Mouse (Mus musculus) neural tube, embryonic 12.5 days (tissue): Measurements from ENCODE around the gene Foxp4. TPM values are rescaled to one million over a fixed set of nuclear protein-coding genes. Genes with fewer than 3 reads are reported as not detected.

Source experiments
- ATAC-seq: fragments of 200-750 bp; cut with Nextera tagmentation; 2 replicates; pipeline ENCODE4 v1.8.0; 2017; ENCODE audit warnings: low read depth, mild to moderate bottlenecking, moderate TSS enrichment, moderate library complexity; ENCODE audit not compliant: low FRiP score
- H3K27ac ChIP-seq: fragments of 300-500 bp; sonication (generic); 2 replicates; pipeline ENCODE4 v1.5.1; 2016
- H3K27me3 ChIP-seq: fragments of 300-500 bp; sonication (generic); replicated peaks from 2 replicates; pipeline ENCODE4 v1.6.1; 2016; ENCODE audit warnings: mild to moderate bottlenecking
- H3K36me3 ChIP-seq: fragments of 300-500 bp; sonication (generic); 2 replicates; pipeline ENCODE4 v1.6.1; 2016; ENCODE audit warnings: mild to moderate bottlenecking
- H3K4me1 ChIP-seq: fragments of 300-500 bp; sonication (generic); 2 replicates; pipeline ENCODE4 v1.6.1; 2016
- H3K4me2 ChIP-seq: fragments of 300-500 bp; sonication (generic); replicated peaks from 2 replicates; pipeline ENCODE4 v1.6.1; 2016; ENCODE audit warnings: mild to moderate bottlenecking
- H3K4me3 ChIP-seq: fragments of 300-500 bp; sonication (generic); 2 replicates; pipeline ENCODE4 v1.5.1; 2016
- H3K9ac ChIP-seq: fragments of 300-500 bp; sonication (generic); 2 replicates; pipeline ENCODE4 v1.6.1; 2016; ENCODE audit warnings: mild to moderate bottlenecking
- H3K9me3 ChIP-seq: fragments of 300-500 bp; sonication (generic); 2 replicates; pipeline ENCODE4 v1.6.1; 2016; ENCODE audit warnings: mild to moderate bottlenecking
- WGBS: fragments of 180-500 bp; shearing (Covaris S2); methylation state at CpG from one replicate; pipeline ENCODE4 v1.1.7; 2016; 5-methylcytosine and 5-hydroxymethylcytosine counted together
- polyA plus RNA-seq: library from polyadenylated mRNA; unstranded; fragments of >200 nt; fragmentation: Nextera tagmentation; extraction: Ambion mirVana; gene quantifications from 2 replicates; pipeline ENCODE4 v1.2.1, GENCODE M21; 2016

Gene Foxp4
- polyA plus RNA-seq, 1 experiment from 2014 or later = 31.8 TPM

DNA sequence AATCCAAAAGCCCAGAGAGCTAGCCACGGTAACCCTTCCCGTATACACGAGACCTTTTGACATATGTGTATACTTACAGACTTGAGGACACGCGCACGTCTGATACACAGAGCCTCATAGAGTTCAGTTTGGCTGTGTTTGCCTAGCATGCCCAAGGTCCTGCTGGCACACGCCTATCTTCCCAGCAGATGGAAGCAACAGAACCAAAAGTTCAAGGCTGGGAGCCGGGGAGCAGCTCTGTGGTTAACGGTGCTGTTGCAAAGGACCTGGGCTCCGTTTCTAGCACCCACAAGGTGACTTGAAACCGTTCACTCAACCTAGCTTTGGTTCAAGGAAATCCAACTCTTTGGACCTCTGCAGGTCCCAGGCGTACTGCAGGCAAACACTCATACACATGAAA lies 25.0 kb upstream of the Foxp4 start:
- WGBS = 92% methylated on average over 12 of the region's 12 CpGs
- no peaks in the 10 kb centered on the region for H3K9me3 ChIP-seq
- no peak overlapping the region for H3K4me2 ChIP-seq
- no peak for ATAC-seq
- 0 out of 2 replicates have a peak, but pooled peaks cover 2% of the 10 kb centered on the region for H3K27me3 ChIP-seq
- H3K4me1 ChIP-seq = peaks cover 34% of the 10 kb centered on the region
- no peaks in the 10 kb centered on the region for H3K36me3 ChIP-seq
- H3K27ac ChIP-seq = no peak overlapping the region
- H3K9ac ChIP-seq = no peak overlapping the region
- H3K4me3 ChIP-seq = no peak overlapping the region

DNA sequence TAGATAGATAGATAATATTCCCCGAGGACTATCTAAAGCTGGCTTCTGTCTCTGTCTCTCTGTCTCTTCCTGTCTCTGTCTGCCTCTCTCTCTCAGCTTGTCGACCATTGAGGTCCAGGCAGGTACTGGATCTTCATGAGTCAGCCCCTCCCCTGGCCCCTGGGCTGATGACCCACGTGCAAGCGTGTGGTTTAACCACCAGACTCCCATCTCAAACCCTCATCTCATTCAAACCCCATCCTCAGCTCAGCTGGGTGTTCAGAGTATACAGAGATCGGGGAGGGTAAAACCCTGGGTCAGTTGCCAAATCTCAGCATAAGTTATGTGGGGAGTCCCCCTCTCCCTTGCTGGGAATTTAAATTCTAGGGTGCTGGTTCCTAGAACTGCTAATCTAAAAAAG lies 24.3 kb upstream of the Foxp4 start:
- Histone ChIP-seq H3K9ac (no peak overlapping the region), H3K9me3 (no peaks in the 10 kb centered on the region), H3K27ac (no peak overlapping the region), H3K27me3 (peaks cover 2% of the 10 kb centered on the region; the same call in 1 of the 2 replicates), H3K4me3 (no peak overlapping the region), H3K4me1 (peaks cover 35% of the 10 kb centered on the region), H3K36me3 (no peaks in the 10 kb centered on the region), H3K4me2 (no peak overlapping the region)
- 85% methylated on average over 5 of the region's 5 CpGs for WGBS
- no peak for ATAC-seq

DNA sequence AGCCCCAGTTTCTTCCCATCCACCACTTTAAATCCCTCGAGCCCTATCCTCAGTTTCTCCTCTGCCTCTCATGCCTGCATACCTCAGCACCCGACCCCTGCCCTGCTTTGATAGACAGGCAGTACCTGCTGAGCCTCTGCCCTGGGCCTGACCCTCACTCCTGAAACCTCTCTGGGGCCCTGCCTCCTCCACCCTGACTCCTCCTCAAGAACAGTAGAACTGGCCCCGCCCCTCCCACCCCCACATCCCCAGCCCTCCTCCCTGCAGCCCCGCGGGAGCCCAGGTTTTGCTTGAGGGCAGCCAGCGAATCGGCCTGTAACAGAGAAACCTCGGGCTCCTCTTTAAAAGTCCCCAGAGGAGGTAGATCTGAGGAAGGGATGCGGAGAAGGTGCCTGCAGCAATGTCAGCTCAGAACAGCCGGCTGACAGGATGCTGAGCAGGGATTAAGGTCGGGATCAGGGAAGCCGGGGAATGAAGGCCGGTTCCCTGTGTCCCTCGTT lies 22.5 kb upstream of the Foxp4 start:
- Histone ChIP-seq H3K4me3 (0 out of 2 replicates have a peak overlapping the region, but pooled peaks have one; percentile 7), H3K27ac (no peak overlapping the region), H3K4me2 (peak overlapping the region; percentile 43), H3K36me3 (no peaks in the 10 kb centered on the region), H3K27me3 (peaks cover 2% of the 10 kb centered on the region; the same call in 1 of the 2 replicates), H3K4me1 (peaks cover 26% of the 10 kb centered on the region), H3K9me3 (no peaks in the 10 kb centered on the region), H3K9ac (peak overlapping the region; percentile 40; the same call in 1 of the 2 replicates)
- ATAC-seq = 0 out of 2 replicates have a peak, but pooled peaks have one; percentile 30
- 3% methylated on average over 14 of the region's 14 CpGs for WGBS

DNA sequence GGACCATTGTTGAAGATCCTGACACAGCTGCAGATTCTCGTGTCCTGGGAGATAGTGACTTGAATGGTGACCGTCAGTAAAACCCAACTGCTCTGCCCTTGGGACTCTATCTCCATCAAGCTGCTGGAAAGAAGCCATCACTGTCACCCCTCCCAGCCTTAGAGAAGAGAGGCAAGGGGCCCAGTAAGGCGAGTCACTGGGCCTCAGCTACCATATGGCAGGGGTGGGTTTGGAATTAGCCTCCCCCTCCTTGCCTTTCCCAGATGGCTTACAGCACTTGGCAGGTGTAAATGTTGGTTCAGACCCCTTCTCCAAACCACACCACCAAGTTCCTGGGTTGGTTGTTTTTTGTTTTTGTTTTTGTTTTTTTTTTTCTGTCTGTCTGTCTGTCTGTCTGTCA lies 21.7 kb upstream of the Foxp4 start:
- H3K4me2 ChIP-seq = no peak overlapping the region
- WGBS = 62% methylated on average over 3 of the region's 3 CpGs
- H3K27me3 ChIP-seq = peaks cover 2% of the 10 kb centered on the region; the same call in 1 of the 2 replicates
- no peak for ATAC-seq
- no peaks in the 10 kb centered on the region for H3K36me3 ChIP-seq
- H3K4me3 ChIP-seq = no peak overlapping the region
- H3K4me1 ChIP-seq = peaks cover 19% of the 10 kb centered on the region
- no peak overlapping the region for H3K9ac ChIP-seq
- no peaks in the 10 kb centered on the region for H3K9me3 ChIP-seq
- H3K27ac ChIP-seq = no peak overlapping the region

DNA sequence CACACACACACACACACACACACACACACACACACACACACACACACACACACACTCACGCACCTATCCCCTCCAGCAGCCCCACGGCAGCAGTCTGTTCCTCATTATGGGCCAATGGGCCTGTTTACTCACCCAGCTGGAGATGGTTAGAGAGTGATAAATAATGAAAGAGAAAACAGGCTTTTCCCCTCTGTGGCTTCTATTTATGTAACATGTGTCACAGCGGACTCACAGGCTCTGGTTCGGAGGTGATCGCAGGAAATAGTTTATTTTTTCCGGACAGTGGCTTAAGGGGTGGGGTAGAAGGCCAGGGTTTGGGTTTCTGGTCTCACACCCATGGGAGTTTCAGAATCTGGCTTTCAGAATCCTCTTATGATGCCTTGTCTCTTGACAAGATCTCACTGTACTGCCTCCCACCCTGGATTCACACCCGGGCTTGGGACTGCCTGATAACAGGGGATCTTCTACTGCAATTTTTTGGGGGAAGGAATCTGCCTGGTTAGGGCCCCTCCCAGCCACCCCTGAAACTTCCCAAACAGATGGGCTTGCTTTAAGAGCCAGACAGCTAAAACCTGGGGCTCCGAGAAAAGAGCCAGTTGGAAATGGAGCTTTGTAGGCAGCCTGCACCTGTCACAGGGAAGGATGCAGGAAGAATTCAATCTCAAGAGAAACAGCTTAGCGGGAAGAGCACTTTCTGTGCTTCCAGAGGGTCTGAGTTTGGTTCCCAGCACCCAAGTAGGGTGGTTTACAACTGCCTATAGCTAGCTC lies 18.8 kb upstream of the Foxp4 start:
- Histone ChIP-seq H3K4me2 (no peak overlapping the region), H3K36me3 (no peaks in the 10 kb centered on the region), H3K27me3 (no peaks in the 10 kb centered on the region; the same call in 1 of the 2 replicates), H3K9ac (no peak overlapping the region), H3K27ac (no peak overlapping the region), H3K4me3 (no peak overlapping the region), H3K9me3 (no peaks in the 10 kb centered on the region), H3K4me1 (peaks cover 15% of the 10 kb centered on the region)
- 57% methylated on average over 9 of the region's 9 CpGs for WGBS
- ATAC-seq = no peak; the same call in 1 of the 2 replicates

DNA sequence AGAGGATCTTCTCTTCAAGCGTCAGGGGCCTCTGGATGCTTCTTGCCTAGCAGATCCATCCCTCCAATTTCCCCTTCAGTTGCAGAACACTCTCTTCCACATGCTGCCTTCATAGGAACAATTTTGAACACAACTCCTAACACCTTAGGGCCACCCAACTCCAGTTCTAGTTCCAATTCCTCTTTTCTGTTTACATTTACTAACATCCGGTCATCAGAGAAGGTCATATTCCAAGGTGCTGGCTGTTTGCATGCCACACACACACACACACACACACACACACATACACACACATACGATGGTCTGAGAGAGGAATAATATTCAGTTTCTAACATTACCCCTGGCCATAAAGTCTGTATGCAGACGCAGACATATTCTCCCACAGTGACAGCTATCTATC lies 17.6 kb upstream of the Foxp4 start:
- H3K27ac ChIP-seq = no peak overlapping the region
- H3K36me3 ChIP-seq = no peaks in the 10 kb centered on the region
- no peak overlapping the region for H3K4me3 ChIP-seq
- no peak overlapping the region for H3K4me2 ChIP-seq
- H3K9me3 ChIP-seq = no peaks in the 10 kb centered on the region
- ATAC-seq = no peak
- 85% methylated on average over 4 of the region's 4 CpGs for WGBS
- no peak overlapping the region for H3K9ac ChIP-seq
- no peaks in the 10 kb centered on the region; the same call in 1 of the 2 replicates for H3K27me3 ChIP-seq
- H3K4me1 ChIP-seq = peaks cover 14% of the 10 kb centered on the region

DNA sequence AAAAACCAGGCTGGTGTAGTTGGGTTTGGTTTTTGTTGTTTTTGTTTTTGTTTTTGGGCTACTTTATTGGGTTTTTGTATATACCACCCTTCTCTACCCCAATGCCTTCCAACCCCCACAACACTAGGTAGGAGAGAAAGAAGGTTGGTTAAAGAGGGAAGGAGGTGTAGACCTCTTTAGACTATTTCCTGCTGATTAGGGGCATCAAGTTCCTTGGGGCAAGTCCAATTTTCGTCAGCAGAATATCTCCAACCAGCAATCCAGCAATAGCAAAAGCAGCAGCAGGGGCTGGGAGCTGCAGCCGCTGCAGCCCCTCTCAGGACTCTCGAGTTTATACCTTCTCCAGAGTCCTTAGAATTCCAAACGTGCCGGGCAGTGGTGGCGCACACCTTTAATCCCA lies 14.4 kb upstream of the Foxp4 start:
- WGBS = 79% methylated on average over 6 of the region's 6 CpGs

DNA sequence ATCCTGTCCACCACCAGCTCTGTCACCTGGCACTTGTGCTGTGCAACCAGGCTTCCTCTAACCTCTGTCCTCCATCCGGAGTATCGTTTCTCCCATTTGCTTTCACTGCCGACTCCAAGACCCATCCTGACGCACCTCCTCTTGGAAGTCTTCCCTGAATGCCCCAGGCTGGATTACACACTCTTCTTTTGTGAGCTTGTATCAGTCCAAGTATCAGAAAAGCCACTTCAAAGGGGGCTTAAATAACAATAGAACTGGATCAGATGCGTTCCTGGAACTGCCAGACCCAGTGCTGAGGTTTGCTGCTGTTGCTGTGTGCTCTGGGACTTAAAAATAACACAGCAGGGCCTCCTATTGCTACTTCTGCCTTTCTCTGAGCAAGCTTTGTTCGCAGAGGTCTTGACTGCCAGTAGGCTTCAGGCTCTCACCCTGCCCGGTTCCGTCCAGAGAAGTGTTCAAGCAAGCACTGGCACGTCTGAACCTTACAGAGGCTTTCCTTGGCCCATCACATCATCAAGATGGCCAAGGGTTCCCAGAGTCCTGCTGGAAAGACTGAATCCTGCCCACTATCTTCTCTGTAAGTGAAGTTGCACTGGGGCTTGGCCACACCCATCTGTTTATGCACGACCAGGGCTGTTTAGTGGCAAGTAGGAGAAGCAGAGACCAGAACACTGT lies 13.6 kb upstream of the Foxp4 start:
- H3K27ac ChIP-seq = no peak overlapping the region
- ATAC-seq = no peak
- no peak overlapping the region for H3K9ac ChIP-seq
- H3K9me3 ChIP-seq = no peaks in the 10 kb centered on the region
- no peak overlapping the region for H3K4me2 ChIP-seq
- H3K4me3 ChIP-seq = no peak overlapping the region
- no peaks in the 10 kb centered on the region for H3K36me3 ChIP-seq
- peaks cover 5% of the 10 kb centered on the region; the same call in 1 of the 2 replicates for H3K4me1 ChIP-seq
- no peaks in the 10 kb centered on the region for H3K27me3 ChIP-seq
- WGBS = 38% methylated on average over 10 of the region's 10 CpGs

More for the DNA sequence above, 14.4 kb upstream of the Foxp4 start:
- no peak overlapping the region for H3K4me3 ChIP-seq
- H3K9ac ChIP-seq = no peak overlapping the region
- H3K27ac ChIP-seq = no peak overlapping the region
- H3K27me3 ChIP-seq = no peaks in the 10 kb centered on the region; the same call in 1 of the 2 replicates
- peaks cover 8% of the 10 kb centered on the region for H3K4me1 ChIP-seq
- no peak for ATAC-seq
- no peaks in the 10 kb centered on the region for H3K9me3 ChIP-seq
- H3K36me3 ChIP-seq = no peaks in the 10 kb centered on the region
- no peak overlapping the region for H3K4me2 ChIP-seq

DNA sequence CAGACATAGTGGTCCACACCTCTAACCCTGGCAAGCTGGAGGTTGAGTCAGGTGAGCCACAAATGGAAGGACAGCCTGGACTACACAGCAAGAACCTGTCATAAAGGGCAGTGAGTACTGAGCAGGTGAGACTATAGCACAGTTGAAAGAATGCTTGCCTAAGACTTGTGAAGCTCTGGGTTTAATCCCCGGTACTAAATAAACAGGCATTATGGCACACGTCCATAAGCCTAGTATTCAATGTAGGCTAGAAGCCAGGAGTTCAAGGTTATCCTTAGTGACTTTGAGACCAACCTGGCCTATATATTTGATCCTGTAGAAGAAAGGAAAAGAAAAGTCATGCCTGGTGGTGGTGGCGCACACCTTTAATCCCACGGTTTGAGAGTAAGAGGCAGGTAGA lies 12.1 kb upstream of the Foxp4 start:
- 93% methylated on average over 4 of the region's 4 CpGs for WGBS
- Histone ChIP-seq H3K9ac (no peak overlapping the region), H3K27ac (no peak overlapping the region), H3K36me3 (no peaks in the 10 kb centered on the region), H3K27me3 (no peaks in the 10 kb centered on the region), H3K9me3 (no peaks in the 10 kb centered on the region), H3K4me2 (no peak overlapping the region), H3K4me3 (no peak overlapping the region), H3K4me1 (peaks cover 5% of the 10 kb centered on the region; the same call in 1 of the 2 replicates)
- no peak for ATAC-seq

DNA sequence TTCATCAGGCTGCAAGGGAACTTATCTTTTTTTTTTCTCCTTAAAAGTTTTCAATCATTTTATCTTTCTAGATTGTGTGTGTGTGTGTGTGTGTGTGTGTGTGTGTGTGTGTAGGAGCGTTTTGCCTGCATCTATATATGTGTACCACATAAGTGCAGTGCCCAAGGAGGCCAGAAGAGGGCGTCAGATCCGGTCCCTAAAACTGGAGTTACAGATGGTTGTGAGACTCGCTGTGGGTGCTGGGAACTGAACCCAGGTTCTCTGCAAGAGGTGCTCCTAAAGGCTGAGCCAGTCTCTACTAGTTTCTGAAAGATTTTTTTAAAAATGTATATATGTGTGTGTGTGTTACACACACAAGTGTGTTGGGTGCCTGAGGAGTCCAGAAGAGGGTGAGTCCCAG lies 5.0 kb upstream of the Foxp4 start:
- Histone ChIP-seq H3K27me3 (no peaks in the 10 kb centered on the region), H3K27ac (no peak overlapping the region), H3K9me3 (no peaks in the 10 kb centered on the region), H3K9ac (no peak overlapping the region), H3K4me3 (no peak overlapping the region), H3K4me2 (no peak overlapping the region), H3K4me1 (peaks cover 8% of the 10 kb centered on the region), H3K36me3 (no peaks in the 10 kb centered on the region)
- ATAC-seq = no peak
- 89% methylated on average over 4 of the region's 4 CpGs for WGBS

DNA sequence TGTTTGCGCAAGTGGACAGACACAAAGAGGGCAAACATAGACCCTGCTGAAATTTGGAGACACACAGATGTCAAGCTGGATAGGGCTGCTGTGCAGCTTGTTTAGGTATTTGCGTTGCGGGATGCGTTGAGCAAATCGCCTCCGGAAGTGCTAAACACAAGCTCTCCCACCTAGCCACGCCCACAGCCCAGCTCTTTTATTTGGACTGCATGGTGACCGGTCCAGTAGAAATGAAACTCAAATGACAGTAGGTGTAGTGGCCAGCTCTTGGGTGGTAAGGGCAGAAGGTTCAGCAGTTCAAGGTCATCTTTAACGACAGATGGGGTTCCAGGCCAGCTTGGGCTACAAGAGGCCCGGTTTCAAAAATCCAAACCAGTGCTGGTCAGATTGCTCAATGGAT lies 1.5 kb upstream of the Foxp4 start:
- H3K27me3 ChIP-seq = no peaks in the 10 kb centered on the region
- no peak overlapping the region for H3K9ac ChIP-seq
- ATAC-seq = no peak
- H3K9me3 ChIP-seq = no peaks in the 10 kb centered on the region
- H3K36me3 ChIP-seq = no peaks in the 10 kb centered on the region
- H3K4me2 ChIP-seq = peak overlapping the region; percentile 98
- 22% methylated on average over 10 of the region's 10 CpGs for WGBS
- H3K4me1 ChIP-seq = peaks cover 37% of the 10 kb centered on the region
- no peak overlapping the region for H3K27ac ChIP-seq
- H3K4me3 ChIP-seq = no peak overlapping the region

DNA sequence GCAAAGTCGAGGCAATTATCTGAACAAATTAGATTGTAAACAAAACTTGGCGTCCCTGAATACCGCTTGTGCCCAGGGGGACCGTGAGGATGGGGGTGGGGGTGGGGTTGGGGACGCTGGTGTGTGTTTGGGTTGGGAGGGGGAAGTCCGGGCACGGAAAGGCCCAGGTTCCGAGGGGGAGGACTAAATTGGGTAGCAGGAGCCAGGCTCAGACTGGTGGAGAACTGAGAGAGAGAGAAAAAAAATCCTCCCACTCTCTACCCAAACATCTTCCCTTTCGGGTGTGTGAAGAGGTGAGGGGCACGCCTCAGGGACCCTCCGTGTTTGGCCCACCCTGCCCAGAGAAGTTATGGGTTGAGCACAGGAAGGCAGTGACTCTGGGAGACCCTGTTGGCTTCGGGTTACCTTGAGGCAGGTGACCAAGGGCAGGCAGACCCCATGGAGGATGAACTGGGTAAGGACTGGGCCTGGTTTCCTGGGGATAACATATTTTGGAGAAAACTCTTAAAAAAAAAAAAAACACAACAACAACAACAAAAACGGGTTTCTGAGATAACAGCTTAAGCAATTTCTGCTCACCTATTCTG lies 988 bp upstream of the Foxp4 start:
- WGBS = 2% methylated on average over 13 of the region's 13 CpGs
- Histone ChIP-seq H3K27me3 (no peaks in the 10 kb centered on the region), H3K4me1 (peaks cover 42% of the 10 kb centered on the region), H3K36me3 (no peaks in the 10 kb centered on the region), H3K27ac (peak overlapping the region; percentile 63), H3K9me3 (no peaks in the 10 kb centered on the region), H3K4me2 (peak overlapping the region; percentile 98), H3K4me3 (peak overlapping the region; percentile 88), H3K9ac (peak overlapping the region; percentile 91)
- ATAC-seq = no peak
